Mouse (Mus musculus): ENCODE results near the gene Sik1. TPM values are rescaled to one million over a fixed set of nuclear protein-coding genes. Genes with fewer than 3 reads are reported as not detected.

The Sik1 gene
- polyA plus RNA-seq, 1 experiment, result 23.1 TPM

DNA sequence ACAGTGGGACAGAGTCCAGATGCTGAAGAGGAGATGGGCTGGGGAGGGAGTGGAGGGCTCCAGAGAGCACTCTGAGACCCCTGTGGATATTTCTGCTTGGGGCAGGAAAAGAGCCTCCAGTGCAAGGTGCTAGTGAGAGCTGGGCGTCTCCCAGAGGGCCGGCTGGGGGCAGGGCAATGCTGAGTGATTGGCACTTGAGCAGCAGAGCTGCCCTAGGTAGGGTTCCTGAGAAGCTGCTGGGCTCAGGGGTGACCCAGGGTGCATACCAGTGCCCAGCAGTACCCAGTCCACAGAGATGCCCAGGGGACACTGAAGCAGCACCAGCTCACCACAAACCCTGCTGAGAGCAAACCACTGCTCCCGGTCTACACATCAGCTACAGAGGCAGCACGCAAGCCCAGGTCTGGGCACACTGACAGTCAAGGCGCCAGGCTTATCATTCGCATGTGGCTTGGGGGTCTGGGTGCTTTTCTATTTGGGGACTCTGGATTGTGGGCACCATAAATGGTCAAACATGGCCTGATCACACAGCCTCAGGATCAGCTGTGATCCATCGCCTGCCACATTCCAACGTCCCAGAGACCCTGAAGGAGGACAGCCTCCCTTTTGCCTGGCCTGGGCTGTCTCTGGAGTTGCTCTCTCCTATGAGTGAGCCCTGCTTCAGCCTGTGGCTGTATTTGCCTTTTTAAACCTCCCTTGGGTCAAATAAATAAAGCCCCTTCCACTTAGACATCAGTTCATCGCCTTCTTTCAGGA, 34.0 kb upstream of the Sik1 start:
- no peak for TF ChIP-seq GATA1 (IDR thresholded peaks at IDR 0.05; ENCODE audit: low read length)

GRCm38 (mm10) chr17:31888540-31888939, 32.9 kb upstream of the Sik1 start:
- no peak for TF ChIP-seq GATA1 (IDR thresholded peaks at IDR 0.05; ENCODE audit: low read length)

DNA sequence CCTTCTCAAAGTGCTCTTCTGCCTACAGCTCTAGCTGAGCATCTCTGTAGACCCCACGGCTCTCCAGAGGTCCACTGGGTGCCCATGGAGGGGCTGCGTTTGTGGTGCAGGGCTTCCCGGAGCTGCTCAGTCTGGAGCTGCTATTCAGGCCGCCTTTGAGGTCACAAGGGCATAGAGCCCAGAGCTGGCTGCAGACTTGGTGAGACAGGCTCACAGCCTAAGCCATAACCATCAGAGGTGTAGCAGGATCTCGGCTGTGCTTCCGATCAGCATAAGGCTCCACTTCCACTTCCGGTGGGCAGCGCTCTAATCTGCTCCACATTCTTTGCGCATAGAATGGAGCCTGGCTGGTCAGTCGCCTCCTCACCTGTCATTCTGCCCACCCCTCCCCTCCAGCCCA, 23.8 kb upstream of the Sik1 start:
- TF ChIP-seq GATA1 (IDR thresholded peaks at IDR 0.05; ENCODE audit: low read length), result no peak

- no peak for TF ChIP-seq GATA1 (IDR thresholded peaks at IDR 0.05; ENCODE audit: low read length)
Measured at GRCm38 (mm10) chr17:31877650-31878141, 22.1 kb upstream of the Sik1 start.

DNA sequence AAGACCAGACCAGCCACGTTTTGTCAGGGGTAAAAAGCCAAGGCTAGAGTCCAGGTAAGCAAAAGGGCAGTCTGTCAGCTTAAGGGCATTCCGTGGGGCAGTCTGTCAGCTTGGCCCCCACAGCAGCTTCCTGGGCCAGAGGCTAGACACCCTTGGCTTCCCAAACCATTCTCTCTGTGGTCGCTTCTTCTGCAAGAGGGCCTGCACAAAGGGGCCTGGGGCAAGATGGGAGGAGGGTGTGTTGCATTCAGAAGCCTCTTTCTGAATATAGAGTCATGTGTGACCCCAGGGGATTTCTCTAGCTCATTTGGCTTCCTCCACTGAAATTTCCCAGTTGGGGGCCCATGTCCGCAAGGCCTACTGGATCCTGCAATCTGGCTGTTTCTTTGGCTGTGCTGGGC, 21.6 kb upstream of the Sik1 start:
- TF ChIP-seq GATA1 (IDR thresholded peaks at IDR 0.05; ENCODE audit: low read length), result no peak

GRCm38 (mm10) chr17:31876775-31877174, 21.2 kb upstream of the Sik1 start:
- no peak for TF ChIP-seq GATA1 (IDR thresholded peaks at IDR 0.05; ENCODE audit: low read length)

DNA sequence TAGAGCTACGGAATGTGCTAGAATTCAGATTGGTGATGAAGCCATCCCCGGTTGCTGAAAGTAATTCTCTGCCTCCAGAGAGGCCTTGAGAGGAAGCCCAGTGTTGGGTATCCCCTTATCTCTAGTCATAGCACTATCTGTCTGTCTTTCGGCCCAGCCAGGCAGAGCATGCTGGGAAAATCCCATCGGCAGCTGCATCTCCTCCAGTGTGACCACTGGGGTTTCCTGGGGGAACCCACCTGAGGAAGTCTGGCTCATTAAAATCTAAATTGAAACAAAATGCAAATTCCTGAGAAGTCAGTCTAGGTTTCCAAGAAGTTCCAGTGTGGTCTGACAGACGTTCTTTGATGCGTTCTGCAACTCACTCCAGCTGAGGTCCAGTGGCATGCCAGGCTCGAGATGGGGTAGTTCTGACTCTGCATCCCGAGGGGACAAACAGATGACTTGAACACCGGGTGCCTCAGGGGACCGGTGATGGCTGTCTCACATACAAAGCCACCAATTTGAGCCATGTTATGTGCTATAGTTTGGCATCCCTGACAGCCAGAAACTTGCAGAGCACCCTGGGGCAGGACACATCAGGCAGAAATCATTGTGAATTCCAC, 19.8 kb upstream of the Sik1 start:
- TF ChIP-seq GATA1 (IDR thresholded peaks at IDR 0.05; ENCODE audit: low read length), result no peak

GRCm38 (mm10) chr17:31874691-31875090, 19.1 kb upstream of the Sik1 start:
- TF ChIP-seq GATA1 (IDR thresholded peaks at IDR 0.05; ENCODE audit: low read length), result no peak

DNA sequence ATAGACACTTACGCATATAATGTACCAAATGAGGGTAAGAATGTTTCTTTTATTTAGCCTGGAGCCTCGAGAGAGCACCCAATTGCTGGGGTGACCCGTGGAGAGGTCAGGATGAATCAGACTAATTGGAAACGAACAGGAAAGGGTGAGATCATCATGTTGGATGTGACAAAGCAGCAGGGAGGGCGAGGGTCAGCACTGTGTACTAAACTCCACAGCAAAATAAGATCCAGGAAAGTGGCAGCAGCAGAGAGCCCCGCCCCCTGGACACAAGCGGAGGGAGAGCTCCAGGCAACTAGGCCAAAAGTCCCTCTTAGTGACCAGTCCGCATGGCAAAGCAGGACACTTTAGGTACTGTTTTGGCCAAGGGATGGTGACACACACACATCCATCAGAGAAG, 18.4 kb upstream of the Sik1 start:
- TF ChIP-seq GATA1 (IDR thresholded peaks at IDR 0.05; ENCODE audit: low read length), result no peak

DNA sequence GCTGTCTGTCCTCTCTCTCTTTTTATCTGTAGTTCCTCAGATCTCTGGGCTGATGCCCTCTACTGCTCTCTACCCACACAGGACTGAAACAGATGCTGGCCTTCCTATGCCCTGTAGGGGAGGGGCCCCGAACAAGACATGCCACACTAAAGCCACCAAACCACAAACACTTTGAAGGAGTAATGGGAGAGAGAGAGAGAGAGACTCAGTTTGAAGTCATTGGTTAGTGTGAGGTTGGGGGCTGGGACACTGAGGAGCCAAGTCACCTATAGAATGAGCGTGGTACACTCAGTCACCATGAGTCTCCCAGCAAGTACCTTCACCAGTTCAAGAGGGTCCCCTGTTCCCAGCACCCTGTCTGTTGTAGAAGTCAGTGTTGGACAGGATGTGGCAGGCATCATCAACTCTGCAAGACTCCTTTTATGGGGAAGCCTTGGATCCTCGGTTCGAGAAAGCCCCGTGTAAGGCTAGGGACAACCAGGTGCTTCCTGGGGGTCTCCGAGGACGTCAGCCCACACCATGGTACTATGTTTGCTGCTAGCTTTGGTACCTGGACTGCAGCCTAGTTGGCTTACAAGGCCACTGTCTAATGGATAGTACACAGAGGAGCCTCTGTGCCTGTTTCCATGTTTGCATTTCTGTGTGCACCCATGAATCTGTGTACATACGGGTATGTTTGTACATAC, 17.7 kb upstream of the Sik1 start:
- TF ChIP-seq GATA1 (IDR thresholded peaks at IDR 0.05; ENCODE audit: low read length), result no peak

GRCm38 (mm10) chr17:31872826-31873165, 17.2 kb upstream of the Sik1 start:
- TF ChIP-seq GATA1 (IDR thresholded peaks at IDR 0.05; ENCODE audit: low read length), result no peak

DNA sequence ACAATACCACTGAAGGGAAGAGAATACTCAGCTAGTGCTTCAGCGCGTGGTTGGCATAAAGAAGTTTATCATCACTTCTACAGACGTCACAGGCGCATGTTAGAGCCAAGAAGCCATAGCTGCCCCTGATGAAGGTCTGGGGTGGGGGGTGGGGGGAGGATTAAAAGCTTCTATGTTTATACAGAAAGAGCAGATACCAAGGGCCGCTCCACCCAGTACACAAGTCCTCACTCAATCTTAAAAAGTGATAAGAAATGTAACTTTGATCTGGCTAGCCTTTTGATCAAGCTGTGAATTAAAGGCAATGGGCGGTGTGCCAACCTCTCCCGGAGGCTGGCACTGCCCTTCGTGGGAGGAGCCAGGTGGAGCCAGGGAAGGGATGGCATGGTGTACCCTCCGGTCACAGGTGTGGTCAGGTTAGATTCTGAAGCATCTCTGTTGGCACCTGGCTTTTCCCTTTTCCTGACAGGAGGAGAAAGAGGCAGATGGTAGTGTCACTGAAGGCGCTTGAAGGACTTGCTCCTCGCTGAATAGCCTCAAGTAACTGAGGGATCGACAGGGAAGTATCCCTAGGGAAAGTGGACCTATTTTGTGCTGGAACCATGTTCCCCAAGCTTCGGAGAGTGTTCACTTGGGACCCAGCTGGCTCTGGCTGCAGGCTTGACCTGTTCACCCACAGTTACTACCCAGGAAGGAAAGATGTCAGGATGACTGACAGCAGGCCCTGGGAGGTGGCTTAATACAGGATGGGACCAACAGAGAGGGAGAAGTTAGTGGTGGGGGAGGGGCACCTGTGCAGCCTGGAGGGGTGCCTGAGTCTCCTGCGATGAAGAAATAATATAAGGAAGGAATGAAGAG, 16.6 kb upstream of the Sik1 start:
- TF ChIP-seq GATA1 (IDR thresholded peaks at IDR 0.05; ENCODE audit: low read length), result no peak

GRCm38 (mm10) chr17:31870931-31871421, 15.4 kb upstream of the Sik1 start:
- TF ChIP-seq GATA1 (IDR thresholded peaks at IDR 0.05; ENCODE audit: low read length), result no peak

GRCm38 (mm10) chr17:31870446-31870845, 14.8 kb upstream of the Sik1 start:
- TF ChIP-seq GATA1 (IDR thresholded peaks at IDR 0.05; ENCODE audit: low read length), result no peak

DNA sequence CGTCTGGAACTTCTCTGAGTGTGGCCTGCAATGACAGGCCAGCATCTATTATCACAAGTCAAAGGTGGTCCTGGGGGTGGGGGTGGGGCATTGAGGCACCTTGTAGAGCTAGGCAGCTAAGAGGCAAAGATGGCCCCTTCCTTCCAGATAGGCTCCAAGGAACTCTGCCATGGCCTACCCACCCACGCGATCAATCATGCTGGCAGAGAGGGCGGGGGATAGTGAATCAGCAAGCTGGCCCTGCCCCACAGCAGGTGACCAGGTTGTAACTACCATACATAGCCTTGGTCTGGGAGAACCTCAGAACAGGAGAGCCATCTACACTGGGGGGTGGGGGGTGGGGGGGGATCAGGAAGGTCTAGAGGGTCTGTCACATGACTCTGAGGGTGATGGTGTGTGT, 12.5 kb upstream of the Sik1 start:
- no peak for TF ChIP-seq GATA1 (IDR thresholded peaks at IDR 0.05; ENCODE audit: low read length)

Data from G1E-ER4 (cell line).